Mouse (Mus musculus): ENCODE measurements at regions not wholly inside any gene's neighbourhood (a gene's known extent, or its start where the extent isn't known, plus 50 kb on each side); places are given as distances from the start of the nearest gene placed in this dataset.

DNA sequence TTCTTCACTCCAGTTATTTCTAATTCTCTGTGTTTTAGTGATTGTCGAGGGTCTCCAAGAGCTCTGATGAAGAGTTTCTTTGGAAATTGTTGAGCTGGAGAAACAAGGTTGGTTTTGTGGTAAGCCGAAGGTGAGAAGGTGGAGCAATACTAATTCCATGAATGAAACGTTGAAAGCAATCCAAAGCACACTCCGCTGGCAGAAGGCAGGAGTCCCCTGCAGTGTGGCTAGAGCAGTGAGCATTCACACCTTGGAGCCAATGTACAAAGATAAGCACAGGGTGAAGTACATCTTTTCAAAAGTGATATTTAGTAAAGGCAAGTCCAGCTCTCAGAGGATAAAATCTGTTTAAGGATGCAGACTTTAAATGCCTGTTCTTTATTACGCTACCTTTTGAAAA, 208.2 kb upstream of the Far2 start:
- H3K4me1 ChIP-seq (ENCODE audit: control insufficient read depth, insufficient read depth, low read length): no peaks in the 10 kb centered on the region
- no peak overlapping the region for H3K4me2 ChIP-seq (ENCODE audit: low read depth, low read length)
- no peak overlapping the region for H3K4me3 ChIP-seq (ENCODE audit: low read length)
- H3K9me3 ChIP-seq (ENCODE audit: control insufficient read depth, low read length): no peaks in the 10 kb centered on the region
- H3K9ac ChIP-seq (ENCODE audit: low read depth, low read length): no peak overlapping the region
- WGBS: 83% methylated on average over 5 of the region's 5 CpGs
- H3K36me3 ChIP-seq (ENCODE audit: control insufficient read depth, insufficient read depth, low read length): no peaks in the 10 kb centered on the region
- no peak overlapping the region for H3K27ac ChIP-seq (ENCODE audit: low read length)
- no peak for ATAC-seq
- no peaks in the 10 kb centered on the region for H3K27me3 ChIP-seq (replicated peaks; ENCODE audit: control insufficient read depth, insufficient read depth, low read length)

DNA sequence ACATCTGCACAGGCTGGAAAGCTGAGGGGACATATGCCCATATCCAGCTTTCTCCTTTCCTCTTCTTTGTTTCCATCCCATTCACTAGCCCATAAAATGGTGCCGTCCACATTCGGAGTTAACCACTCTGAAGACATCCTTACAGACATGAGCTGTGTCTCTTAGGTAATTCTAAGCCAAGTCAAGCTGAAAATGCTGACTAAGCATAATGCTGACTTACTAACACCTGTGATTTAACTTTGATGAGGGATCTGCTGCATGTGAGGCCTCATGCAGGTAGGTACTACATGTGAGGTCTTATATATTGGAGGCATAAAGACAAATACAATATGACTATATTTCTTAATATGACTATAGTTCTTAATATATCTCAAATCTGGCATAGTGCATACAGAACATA, 197.1 kb upstream of the Far2 start:
- Histone ChIP-seq H3K9ac (ENCODE audit: low read depth, low read length) (no peak overlapping the region), H3K4me2 (ENCODE audit: low read depth, low read length) (no peak overlapping the region), H3K27ac (ENCODE audit: low read length) (no peak overlapping the region), H3K9me3 (ENCODE audit: control insufficient read depth, low read length) (no peaks in the 10 kb centered on the region), H3K4me3 (ENCODE audit: low read length) (no peak overlapping the region), H3K27me3 (replicated peaks; ENCODE audit: control insufficient read depth, insufficient read depth, low read length) (no peaks in the 10 kb centered on the region), H3K36me3 (ENCODE audit: control insufficient read depth, insufficient read depth, low read length) (no peaks in the 10 kb centered on the region), H3K4me1 (ENCODE audit: control insufficient read depth, insufficient read depth, low read length) (no peaks in the 10 kb centered on the region)
- 88% methylated on average over 2 of the region's 2 CpGs for WGBS
- no peak for ATAC-seq

DNA sequence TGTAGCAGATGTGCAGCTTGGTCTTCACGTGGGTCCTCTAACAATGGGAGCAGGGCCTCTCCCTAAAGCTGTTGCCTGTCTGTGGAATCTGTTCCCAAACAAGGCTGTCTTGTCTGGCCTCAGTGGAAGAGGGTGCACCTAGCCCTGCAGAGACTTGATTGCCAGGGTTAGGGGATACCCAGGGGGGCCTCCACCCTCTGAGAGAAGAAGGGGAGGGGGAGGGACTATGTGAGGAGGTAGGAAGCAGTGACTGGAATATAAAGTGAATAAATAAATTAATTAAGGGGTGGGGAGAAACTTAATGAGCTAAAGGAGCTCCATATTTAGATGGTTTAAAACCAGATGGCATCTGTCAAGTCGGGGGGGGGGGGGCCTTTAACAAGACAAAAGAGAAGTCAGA, 185.9 kb upstream of the Far2 start:
- Histone ChIP-seq H3K4me2 (ENCODE audit: low read depth, low read length) (no peak overlapping the region), H3K9ac (ENCODE audit: low read depth, low read length) (no peak overlapping the region), H3K4me3 (ENCODE audit: low read length) (no peak overlapping the region), H3K36me3 (ENCODE audit: control insufficient read depth, insufficient read depth, low read length) (no peaks in the 10 kb centered on the region), H3K27ac (ENCODE audit: low read length) (no peak overlapping the region), H3K4me1 (ENCODE audit: control insufficient read depth, insufficient read depth, low read length) (no peaks in the 10 kb centered on the region), H3K27me3 (replicated peaks; ENCODE audit: control insufficient read depth, insufficient read depth, low read length) (no peaks in the 10 kb centered on the region), H3K9me3 (ENCODE audit: control insufficient read depth, low read length) (no peaks in the 10 kb centered on the region)
- 40% methylated on average over 2 of the region's 2 CpGs for WGBS
- no peak for ATAC-seq

DNA sequence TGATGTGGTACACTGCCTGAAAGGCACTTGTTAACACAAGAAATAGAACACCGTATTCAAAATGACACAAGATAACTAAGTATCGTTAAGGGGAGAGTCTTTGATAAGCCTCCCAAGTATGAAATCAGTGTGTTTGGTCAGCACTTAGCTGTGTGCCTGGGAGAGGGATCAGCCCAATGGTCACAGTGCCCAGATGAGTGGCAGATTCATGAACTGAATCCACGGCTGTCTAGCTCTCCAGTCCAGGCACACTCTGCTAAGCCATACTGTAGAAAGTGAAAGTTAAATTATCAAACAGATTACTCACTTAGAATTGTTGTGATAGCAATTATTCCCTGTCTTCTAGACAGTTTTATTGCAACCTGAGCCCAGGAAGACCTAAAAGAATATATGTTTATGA, 176.0 kb upstream of the Far2 start:
- WGBS: 60% methylated on average over 3 of the region's 3 CpGs
- no peaks in the 10 kb centered on the region for H3K9me3 ChIP-seq (ENCODE audit: control insufficient read depth, low read length)
- H3K36me3 ChIP-seq (ENCODE audit: control insufficient read depth, insufficient read depth, low read length): no peaks in the 10 kb centered on the region
- H3K4me1 ChIP-seq (ENCODE audit: control insufficient read depth, insufficient read depth, low read length): no peaks in the 10 kb centered on the region
- H3K27me3 ChIP-seq (replicated peaks; ENCODE audit: control insufficient read depth, insufficient read depth, low read length): no peaks in the 10 kb centered on the region
- no peak for ATAC-seq
- no peak overlapping the region for H3K4me3 ChIP-seq (ENCODE audit: low read length)
- no peak overlapping the region for H3K4me2 ChIP-seq (ENCODE audit: low read depth, low read length)
- no peak overlapping the region for H3K9ac ChIP-seq (ENCODE audit: low read depth, low read length)
- no peak overlapping the region for H3K27ac ChIP-seq (ENCODE audit: low read length)

DNA sequence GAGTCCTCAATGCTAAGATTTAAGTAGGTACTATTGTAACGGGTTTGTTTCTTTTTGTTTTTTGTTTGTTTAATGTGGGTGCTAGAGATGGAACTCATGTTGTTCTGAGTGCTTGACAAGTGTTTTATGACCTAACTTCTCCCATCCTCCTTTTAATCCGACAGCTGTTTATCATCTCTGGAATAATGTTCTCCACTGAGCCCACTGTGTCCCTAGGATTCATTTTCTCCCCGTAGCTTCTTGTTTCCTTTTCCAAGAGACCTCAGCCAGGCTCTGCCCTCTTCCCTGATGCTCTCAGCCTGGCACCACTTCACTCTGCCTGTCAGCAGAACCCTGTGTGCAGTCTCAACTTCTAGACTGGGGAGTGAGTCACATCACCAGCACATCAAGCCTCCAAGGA, 173.9 kb upstream of the Far2 start:
- no peaks in the 10 kb centered on the region for H3K9me3 ChIP-seq (ENCODE audit: control insufficient read depth, low read length)
- H3K27me3 ChIP-seq (replicated peaks; ENCODE audit: control insufficient read depth, insufficient read depth, low read length): no peaks in the 10 kb centered on the region
- 56% methylated on average over 3 of the region's 3 CpGs for WGBS
- H3K4me2 ChIP-seq (ENCODE audit: low read depth, low read length): no peak overlapping the region
- H3K4me3 ChIP-seq (ENCODE audit: low read length): no peak overlapping the region
- H3K36me3 ChIP-seq (ENCODE audit: control insufficient read depth, insufficient read depth, low read length): no peaks in the 10 kb centered on the region
- ATAC-seq: no peak
- no peak overlapping the region for H3K9ac ChIP-seq (ENCODE audit: low read depth, low read length)
- no peaks in the 10 kb centered on the region for H3K4me1 ChIP-seq (ENCODE audit: control insufficient read depth, insufficient read depth, low read length)
- H3K27ac ChIP-seq (ENCODE audit: low read length): no peak overlapping the region

DNA sequence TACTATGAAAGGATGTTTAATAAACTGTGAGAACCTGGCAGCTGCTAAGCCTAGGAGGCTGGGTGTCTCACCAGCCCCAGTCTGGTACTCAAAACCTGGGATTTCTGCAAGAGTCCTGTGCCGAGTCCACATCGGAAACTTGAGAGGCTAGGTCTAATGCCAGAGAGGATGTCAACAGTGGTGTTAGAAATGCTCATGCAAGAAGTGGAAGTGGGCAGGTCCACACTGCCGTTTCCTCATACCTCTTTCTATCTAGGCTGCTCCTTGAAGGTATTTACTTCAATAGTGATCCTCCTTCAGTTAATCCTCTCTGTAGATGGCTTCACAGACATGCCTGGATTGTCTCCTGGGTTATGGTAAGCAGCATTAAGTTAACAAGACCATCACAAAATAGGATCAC, 168.6 kb upstream of the Far2 start:
- Histone ChIP-seq H3K27ac (ENCODE audit: low read length) (no peak overlapping the region), H3K4me2 (ENCODE audit: low read depth, low read length) (no peak overlapping the region), H3K4me1 (ENCODE audit: control insufficient read depth, insufficient read depth, low read length) (no peaks in the 10 kb centered on the region), H3K9me3 (ENCODE audit: control insufficient read depth, low read length) (no peaks in the 10 kb centered on the region), H3K27me3 (replicated peaks; ENCODE audit: control insufficient read depth, insufficient read depth, low read length) (no peaks in the 10 kb centered on the region), H3K4me3 (ENCODE audit: low read length) (no peak overlapping the region), H3K9ac (ENCODE audit: low read depth, low read length) (no peak overlapping the region), H3K36me3 (ENCODE audit: control insufficient read depth, insufficient read depth, low read length) (no peaks in the 10 kb centered on the region)
- 77% methylated on average over 3 of the region's 3 CpGs for WGBS
- ATAC-seq: no peak

DNA sequence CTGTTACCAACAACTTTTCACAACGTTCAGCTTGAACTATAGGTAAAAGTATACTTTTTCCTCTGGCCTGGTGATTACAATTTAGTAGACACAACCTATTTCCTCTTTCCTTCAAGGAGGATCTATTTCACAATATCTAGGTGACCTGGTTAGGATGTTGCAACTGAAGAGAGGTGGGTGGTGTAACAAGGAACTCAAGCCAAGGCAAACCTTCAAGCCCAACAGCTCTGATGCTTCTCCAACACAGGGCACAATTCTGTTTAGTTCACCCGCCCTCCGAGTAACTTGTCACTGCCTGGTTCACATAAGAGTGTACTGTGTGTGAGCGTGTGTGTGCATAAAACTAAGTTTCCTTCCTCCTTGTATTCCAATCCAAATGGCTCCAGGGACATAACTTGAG, 161.2 kb upstream of the Far2 start:
- H3K27me3 ChIP-seq (replicated peaks; ENCODE audit: control insufficient read depth, insufficient read depth, low read length): no peaks in the 10 kb centered on the region
- no peak overlapping the region for H3K27ac ChIP-seq (ENCODE audit: low read length)
- no peak overlapping the region for H3K4me3 ChIP-seq (ENCODE audit: low read length)
- no peak overlapping the region for H3K4me2 ChIP-seq (ENCODE audit: low read depth, low read length)
- no peaks in the 10 kb centered on the region for H3K9me3 ChIP-seq (ENCODE audit: control insufficient read depth, low read length)
- no peak overlapping the region for H3K9ac ChIP-seq (ENCODE audit: low read depth, low read length)
- 83% methylated on average over 4 of the region's 4 CpGs for WGBS
- H3K4me1 ChIP-seq (ENCODE audit: control insufficient read depth, insufficient read depth, low read length): no peaks in the 10 kb centered on the region
- no peak for ATAC-seq
- H3K36me3 ChIP-seq (ENCODE audit: control insufficient read depth, insufficient read depth, low read length): no peaks in the 10 kb centered on the region

DNA sequence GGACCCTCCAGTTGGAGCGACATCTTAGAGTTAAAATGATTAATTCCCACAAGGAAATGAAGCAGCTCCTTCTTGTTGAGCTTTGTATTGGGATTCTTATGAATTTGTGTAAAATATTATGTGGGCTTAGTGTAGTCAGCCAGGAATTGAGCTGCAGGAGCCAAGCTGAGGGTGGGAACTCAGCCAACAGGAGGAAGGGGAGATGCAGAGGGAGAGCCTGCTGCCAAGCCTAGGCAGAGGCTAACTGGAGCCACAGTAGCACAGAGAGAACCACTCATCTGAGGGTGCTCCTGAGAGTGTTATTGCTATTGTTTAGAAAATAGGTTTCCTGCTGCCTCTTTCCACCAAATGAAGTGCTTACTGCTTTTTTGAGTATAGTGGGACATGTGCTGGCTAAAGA, 127.4 kb upstream of the Far2 start:
- no peak for ATAC-seq
- 33% methylated on average over 1 of the region's 1 CpGs for WGBS
- no peak overlapping the region for H3K9ac ChIP-seq (ENCODE audit: low read depth, low read length)

DNA sequence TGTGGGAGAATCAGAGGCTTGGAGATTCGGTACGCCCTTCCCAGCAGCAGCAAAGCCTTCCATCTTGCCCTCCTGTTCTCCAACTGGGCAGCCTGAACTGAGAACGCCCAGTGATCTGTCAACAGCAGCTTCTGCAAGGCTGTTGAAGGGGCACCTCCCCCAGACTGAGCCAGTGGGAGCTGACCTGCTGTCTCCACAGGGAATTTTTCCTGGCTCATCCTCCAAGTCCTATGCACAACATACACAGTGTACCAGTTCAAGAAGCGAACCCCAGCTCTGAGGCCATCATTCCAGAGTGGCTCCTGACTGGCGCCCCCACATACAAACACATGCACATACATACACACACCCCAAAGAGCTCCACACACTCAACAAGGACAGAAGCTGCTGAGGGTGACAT, 126.0 kb upstream of the Far2 start:
- H3K9ac ChIP-seq (ENCODE audit: low read depth, low read length): no peak overlapping the region
- H3K4me1 ChIP-seq (ENCODE audit: control insufficient read depth, insufficient read depth, low read length): peaks cover 6% of the 10 kb centered on the region; the same call in 1 of the 2 replicates
- H3K4me3 ChIP-seq (ENCODE audit: low read length): no peak overlapping the region
- H3K9me3 ChIP-seq (ENCODE audit: control insufficient read depth, low read length): no peaks in the 10 kb centered on the region
- H3K27ac ChIP-seq (ENCODE audit: low read length): no peak overlapping the region
- H3K27me3 ChIP-seq (replicated peaks; ENCODE audit: control insufficient read depth, insufficient read depth, low read length): no peaks in the 10 kb centered on the region
- no peaks in the 10 kb centered on the region for H3K36me3 ChIP-seq (ENCODE audit: control insufficient read depth, insufficient read depth, low read length)
- WGBS: 69% methylated on average over 5 of the region's 5 CpGs
- no peak overlapping the region for H3K4me2 ChIP-seq (ENCODE audit: low read depth, low read length)
- no peak for ATAC-seq

More for the DNA sequence above, 127.4 kb upstream of the Far2 start:
- Histone ChIP-seq H3K4me1 (ENCODE audit: control insufficient read depth, insufficient read depth, low read length) (peaks cover 6% of the 10 kb centered on the region; the same call in 1 of the 2 replicates), H3K27ac (ENCODE audit: low read length) (no peak overlapping the region), H3K9me3 (ENCODE audit: control insufficient read depth, low read length) (no peaks in the 10 kb centered on the region), H3K27me3 (replicated peaks; ENCODE audit: control insufficient read depth, insufficient read depth, low read length) (no peaks in the 10 kb centered on the region), H3K36me3 (ENCODE audit: control insufficient read depth, insufficient read depth, low read length) (no peaks in the 10 kb centered on the region), H3K4me2 (ENCODE audit: low read depth, low read length) (no peak overlapping the region), H3K4me3 (ENCODE audit: low read length) (no peak overlapping the region)

DNA sequence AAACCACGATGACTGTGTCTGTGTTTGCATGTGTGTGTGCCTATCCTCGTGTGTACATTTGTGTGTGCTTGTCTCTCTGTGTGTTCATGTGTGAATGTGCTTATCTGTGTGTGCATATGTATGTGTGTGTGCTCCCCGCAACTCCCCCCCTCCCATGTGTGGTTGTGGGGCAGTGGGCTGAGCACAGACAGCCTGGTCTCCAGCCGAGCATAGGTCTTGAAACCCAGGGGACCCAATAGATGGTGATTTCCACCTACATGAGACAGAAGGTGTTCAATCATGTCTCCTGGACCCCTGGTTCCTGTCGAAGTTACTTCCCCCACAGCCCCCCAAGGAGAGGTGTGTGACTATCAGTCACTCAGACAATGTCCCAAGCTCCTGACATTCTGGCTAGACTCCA, 124.6 kb upstream of the Far2 start:
- H3K27ac ChIP-seq (ENCODE audit: low read length): no peak overlapping the region
- 72% methylated on average over 5 of the region's 5 CpGs for WGBS
- no peaks in the 10 kb centered on the region for H3K9me3 ChIP-seq (ENCODE audit: control insufficient read depth, low read length)
- no peak overlapping the region for H3K9ac ChIP-seq (ENCODE audit: low read depth, low read length)
- H3K27me3 ChIP-seq (replicated peaks; ENCODE audit: control insufficient read depth, insufficient read depth, low read length): no peaks in the 10 kb centered on the region
- H3K36me3 ChIP-seq (ENCODE audit: control insufficient read depth, insufficient read depth, low read length): no peaks in the 10 kb centered on the region
- no peak overlapping the region for H3K4me2 ChIP-seq (ENCODE audit: low read depth, low read length)
- peaks cover 6% of the 10 kb centered on the region; the same call in 1 of the 2 replicates for H3K4me1 ChIP-seq (ENCODE audit: control insufficient read depth, insufficient read depth, low read length)
- no peak for ATAC-seq
- no peak overlapping the region for H3K4me3 ChIP-seq (ENCODE audit: low read length)

Measured in intestine, embryonic 16.5 days (tissue).